Mouse (Mus musculus) heart, adult 2 months (tissue): ENCODE results near the gene Id1.

Experiments used
- CTCF ChIP-seq: fragments of 200-600 bp; IDR thresholded peaks from 2 replicates; pipeline ENCODE4 v1.8.1; 2022; ENCODE audit warnings: antibody characterized with exemption, mild to moderate bottlenecking, moderate library complexity
- EP300 ChIP-seq: fragments of 200-500 bp; IDR thresholded peaks from 2 replicates; pipeline ENCODE4 v1.6.1; 2011; ENCODE audit warnings: low read depth, low read length, control low read depth; ENCODE audit not compliant: insufficient read depth
- POLR2A ChIP-seq: fragments of 200-500 bp; IDR thresholded peaks from 2 replicates; pipeline ENCODE4 v1.6.1; 2011; ENCODE audit warnings: mild to moderate bottlenecking, low read depth, low read length, control low read depth; ENCODE audit not compliant: insufficient read depth

GRCm38 (mm10) chr2:152766387-152767123 is 30.5 kb downstream of the Id1 start:
- TF ChIP-seq CTCF (peak; percentile 92), EP300 (peak; percentile 91), POLR2A (0 out of 2 replicates have a peak, but pooled peaks have one; percentile 24)
